Mouse (Mus musculus): ENCODE measurements at regions not wholly inside any gene's neighbourhood (a gene's known extent, or its start where the extent isn't known, plus 50 kb on each side); places are given as distances from the start of the nearest gene placed in this dataset.

GRCm38 (mm10) chr1:119119863-119120569 lies 66.6 kb upstream of the Gli2 start:
- no peak for DNase-seq (ENCODE audit: low spot score)

- DNase-seq (ENCODE audit: low spot score): no peak
Measured at GRCm38 (mm10) chr1:119115106-119115674, 61.8 kb upstream of the Gli2 start.

- DNase-seq (ENCODE audit: low spot score): no peak
Measured at GRCm38 (mm10) chr1:119108578-119108977, 55.2 kb upstream of the Gli2 start.

- DNase-seq (ENCODE audit: low spot score): no peak
Measured at GRCm38 (mm10) chr1:119106246-119106975, 53.0 kb upstream of the Gli2 start.

All from ovary, postnatal 14 days (tissue).